Mouse (Mus musculus) left cerebral cortex, postnatal 4 days (tissue): Measurements from ENCODE around the gene Bcar1. TPM values are rescaled to one million over a fixed set of nuclear protein-coding genes. Genes with fewer than 3 reads are reported as not detected.
A peak's percentile ranks its signal among the peaks of the same experiment; 100 is the strongest.

ENCODE experiments used
- DNase-seq: peaks from one replicate; pipeline ENCODE4 v3.0.0-alpha.2; 2022
- intact Hi-C: fragments of 180-260 bp; cut with DNase I; formaldehyde crosslinking; loops from one replicate; pipeline ENCODE4 v1.15.1; 2025
- total RNA-seq, 2 experiments: library from RNA; stranded (reverse); gene quantifications; 2 replicates each; pipeline ENCODE4 v1.2.3; 2021

Bcar1 gene
- total RNA-seq, 2 experiments from 2014 or later = 58.2 to 59.7 TPM

- intact Hi-C loops = loop anchor here (10.0 kb wide), 1 partner anchor 97 kb away; no protein-coding TSS in a partner anchor
- peak; percentile 70 for DNase-seq
Observed at GRCm38 (mm10) chr8:111717866-111718265, 25.7 kb downstream of the Bcar1 start.

- intact Hi-C loops = loop anchor here (10.0 kb wide), 1 partner anchor 97 kb away; no protein-coding TSS in a partner anchor
Observed at GRCm38 (mm10) chr8:111717488-111717792, 26.2 kb downstream of the Bcar1 start.

DNA sequence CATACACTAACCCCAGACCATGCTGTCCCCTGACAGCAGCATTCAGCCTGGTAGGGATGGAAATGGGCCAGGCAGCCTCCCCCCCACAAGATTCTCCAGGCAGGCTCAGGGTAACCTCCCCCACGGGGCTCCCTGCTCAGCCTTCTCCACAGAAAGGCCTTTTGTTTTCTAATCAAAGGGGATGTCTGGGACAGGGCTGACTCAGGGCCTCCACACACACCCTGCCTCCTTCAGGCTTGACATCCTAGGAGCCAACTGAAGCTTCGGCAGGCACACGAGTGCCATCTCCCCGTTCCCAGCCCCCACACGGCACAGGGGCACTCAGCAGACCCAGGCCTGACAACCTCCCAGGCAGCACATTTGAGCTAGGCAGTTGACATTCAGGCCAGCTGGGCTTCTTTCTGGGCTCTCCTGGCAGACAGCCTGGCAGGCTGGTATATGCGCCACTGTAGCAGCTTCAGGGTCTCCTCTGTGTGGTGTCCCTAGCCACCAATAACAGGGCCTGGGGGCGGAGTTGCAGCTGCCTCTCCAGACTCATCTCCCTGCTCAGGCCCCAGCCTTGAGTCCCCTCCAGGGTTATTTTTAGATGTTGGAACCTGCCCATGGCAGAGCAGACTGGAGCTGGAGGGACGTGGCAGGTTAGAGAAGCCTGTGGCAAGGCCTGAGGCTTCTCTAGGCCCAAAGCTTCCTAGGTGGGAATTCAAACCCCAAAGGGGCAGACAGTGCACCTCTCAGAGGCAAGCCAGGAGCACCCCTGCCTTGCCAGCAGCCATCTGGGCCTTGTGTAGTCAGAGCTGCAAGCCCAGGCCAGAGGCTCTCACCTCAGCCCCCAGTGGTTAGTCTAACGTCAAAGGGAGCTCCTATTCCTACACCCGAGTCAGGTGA, 26.8 kb downstream of the Bcar1 start:
- peak; percentile 97 for DNase-seq
- intact Hi-C loops = loop anchor here (10.0 kb wide), 1 partner anchor 98 kb away; no protein-coding TSS in a partner anchor

More at GRCm38 (mm10) chr8:111717488-111717792, 26.2 kb downstream of the Bcar1 start:
- DNase-seq = no peak

DNA sequence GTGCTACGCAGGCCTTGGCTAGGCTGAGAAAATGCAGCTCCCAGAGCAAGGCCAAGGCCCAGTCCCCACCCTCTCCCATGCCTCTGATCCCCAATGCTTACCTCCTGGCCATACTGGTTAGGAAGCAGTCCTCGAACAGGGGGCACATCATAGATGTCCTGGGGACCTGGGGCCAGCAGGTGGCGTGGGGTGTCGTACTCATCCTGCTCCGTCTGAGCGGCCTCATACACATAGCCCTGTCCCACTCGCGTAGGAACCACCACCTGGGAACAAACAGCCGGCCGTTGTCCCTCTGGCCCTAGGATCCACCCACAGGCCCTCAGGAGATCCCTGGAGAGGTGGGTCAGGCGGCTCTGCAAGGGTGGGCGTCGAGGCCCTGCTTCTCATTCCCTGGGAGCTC, 28.1 kb downstream of the Bcar1 start:
- DNase-seq = no peak
- intact Hi-C loops = loop anchor here (10.0 kb wide), 1 partner anchor 99 kb away; no protein-coding TSS in a partner anchor

- no peak for DNase-seq
- intact Hi-C loops = loop anchor here (10.0 kb wide), 1 partner anchor 101 kb away; no protein-coding TSS in a partner anchor
Observed at GRCm38 (mm10) chr8:111714295-111714694, 29.3 kb downstream of the Bcar1 start.

DNA sequence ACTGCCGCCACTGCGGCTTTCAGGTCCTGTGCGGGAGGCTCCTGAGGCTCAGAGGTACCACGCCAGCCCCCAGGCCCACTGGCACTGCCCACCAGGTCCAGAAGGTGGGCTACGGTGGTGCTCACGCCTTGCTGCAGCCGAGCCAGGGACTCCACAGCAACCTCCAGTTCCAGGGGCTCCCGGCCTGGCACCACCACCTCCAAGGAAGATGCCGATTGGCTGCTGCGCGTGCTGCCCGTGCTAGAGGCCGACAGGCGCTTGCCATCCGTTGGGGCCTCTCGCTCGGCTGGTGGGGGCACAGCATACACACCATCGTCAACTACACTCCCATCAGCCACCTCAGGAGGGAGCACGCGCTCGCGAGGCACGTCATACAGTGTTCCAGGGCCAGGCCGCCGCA, 29.8 kb downstream of the Bcar1 start:
- no peak for DNase-seq
- intact Hi-C loops = loop anchor here (10.0 kb wide), 1 partner anchor 101 kb away; no protein-coding TSS in a partner anchor

DNA sequence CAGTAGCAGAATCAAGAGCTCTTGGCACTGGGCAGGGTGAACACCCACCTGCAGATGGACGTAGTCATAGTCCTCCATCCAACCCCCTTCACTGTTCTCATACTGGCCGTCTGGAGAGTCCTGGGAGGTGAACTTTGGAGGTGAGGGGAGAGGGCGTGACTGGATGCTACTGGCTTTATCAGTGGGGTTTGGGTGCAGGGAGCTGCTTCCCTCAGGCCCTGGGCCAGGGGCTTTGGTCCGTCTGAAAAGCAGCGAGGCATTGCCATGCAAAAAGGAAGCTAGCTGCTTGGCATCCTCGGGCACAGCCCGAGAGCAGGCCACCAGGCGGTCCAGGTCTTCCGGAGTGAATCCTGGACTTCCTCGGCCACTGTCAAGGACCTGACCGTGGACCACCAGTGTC, 30.3 kb downstream of the Bcar1 start:
- DNase-seq = no peak
- intact Hi-C loops = loop anchor here (10.0 kb wide), 1 partner anchor 102 kb away; no protein-coding TSS in a partner anchor

- intact Hi-C loops = loop anchor here (10.0 kb wide), 1 partner anchor 102 kb away; no protein-coding TSS in a partner anchor
- DNase-seq = peak; percentile 84
Observed at GRCm38 (mm10) chr8:111712588-111712987, 31.0 kb downstream of the Bcar1 start.

DNA sequence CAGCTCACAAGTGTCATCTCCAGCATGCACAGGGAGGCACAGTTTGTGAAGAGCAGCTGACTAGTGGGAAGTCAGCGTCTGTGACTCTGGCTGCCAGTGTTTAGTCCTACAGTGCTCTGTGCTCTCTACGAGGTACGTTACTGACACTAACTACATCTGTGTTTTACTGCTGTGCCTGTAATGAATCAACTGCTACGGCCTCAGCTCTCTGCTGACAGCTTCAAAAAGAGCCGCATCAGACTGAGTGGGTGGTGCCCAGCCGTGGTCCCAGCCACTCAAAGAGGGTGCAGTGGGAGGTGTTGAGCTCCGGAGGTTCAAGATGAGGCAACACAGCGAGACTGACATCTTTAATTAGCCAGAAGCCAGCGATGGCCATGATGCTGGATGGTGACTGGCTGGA, 31.5 kb downstream of the Bcar1 start:
- intact Hi-C loops = loop anchor here (10.0 kb wide), 1 partner anchor 103 kb away; no protein-coding TSS in a partner anchor
- no peak for DNase-seq

- intact Hi-C loops = loop anchor here (10.0 kb wide), 1 partner anchor 104 kb away; no protein-coding TSS in a partner anchor
- no peak for DNase-seq
Observed at GRCm38 (mm10) chr8:111710777-111711485, 32.7 kb downstream of the Bcar1 start.

- intact Hi-C loops = no loop called here
- no peak for DNase-seq
Observed at GRCm38 (mm10) chr8:111709223-111709622, 34.4 kb downstream of the Bcar1 start.

- intact Hi-C loops = no loop called here
- no peak for DNase-seq
Observed at GRCm38 (mm10) chr8:111708265-111708664, 35.3 kb downstream of the Bcar1 start.

- intact Hi-C loops = no loop called here
Observed at GRCm38 (mm10) chr8:111705699-111706098, 37.9 kb downstream of the Bcar1 start.

GRCm38 (mm10) chr8:111705222-111705621, 38.4 kb downstream of the Bcar1 start:
- intact Hi-C loops = no loop called here
- no peak for DNase-seq

More at GRCm38 (mm10) chr8:111705699-111706098, 37.9 kb downstream of the Bcar1 start:
- DNase-seq = no peak

- intact Hi-C loops = no loop called here
- DNase-seq = no peak
Observed at GRCm38 (mm10) chr8:111704585-111704984, 39.0 kb downstream of the Bcar1 start.

- intact Hi-C loops = no loop called here
Observed at GRCm38 (mm10) chr8:111701380-111701779, 42.2 kb downstream of the Bcar1 start.

DNA sequence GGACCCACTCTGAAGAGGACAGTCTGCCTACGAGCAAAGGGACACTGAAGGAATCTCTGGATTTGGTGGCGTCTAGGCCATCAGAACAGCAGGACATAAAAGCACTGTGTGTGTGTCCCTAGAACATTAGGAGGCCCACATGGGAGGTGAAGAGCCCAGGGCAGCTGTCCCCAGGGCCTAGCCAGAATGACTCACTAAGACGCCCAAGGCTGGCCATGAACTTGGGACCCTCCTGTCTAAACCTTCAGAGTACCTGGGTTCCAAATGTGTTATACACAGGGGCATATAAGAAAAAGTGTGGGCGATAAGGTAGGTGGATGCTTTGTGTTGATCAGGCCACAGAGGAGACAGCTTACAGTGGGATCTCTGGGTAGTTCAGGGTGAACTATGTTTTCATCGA, 42.9 kb downstream of the Bcar1 start:
- DNase-seq = no peak
- intact Hi-C loops = no loop called here

More at GRCm38 (mm10) chr8:111701380-111701779, 42.2 kb downstream of the Bcar1 start:
- DNase-seq = no peak

DNA sequence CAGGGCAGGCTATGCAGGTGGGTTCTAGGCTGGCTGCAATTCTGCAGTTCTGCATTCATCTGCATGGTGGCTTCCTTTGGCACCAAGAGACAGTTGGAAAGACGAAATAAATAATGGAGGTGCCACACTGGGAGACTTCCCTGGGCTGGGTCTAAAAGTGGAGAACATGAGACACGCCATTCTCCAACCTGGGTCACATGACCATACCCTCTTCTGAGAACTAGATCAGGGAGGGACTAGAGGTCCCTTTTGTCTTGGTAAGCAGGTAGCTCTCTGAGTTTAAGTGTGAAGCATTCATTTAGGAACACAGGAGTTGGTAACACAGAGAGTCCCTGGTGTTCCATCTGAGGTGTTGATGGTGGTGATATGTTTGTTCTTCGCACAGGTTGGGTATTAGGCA, 43.4 kb downstream of the Bcar1 start:
- no peak for DNase-seq
- intact Hi-C loops = no loop called here

DNA sequence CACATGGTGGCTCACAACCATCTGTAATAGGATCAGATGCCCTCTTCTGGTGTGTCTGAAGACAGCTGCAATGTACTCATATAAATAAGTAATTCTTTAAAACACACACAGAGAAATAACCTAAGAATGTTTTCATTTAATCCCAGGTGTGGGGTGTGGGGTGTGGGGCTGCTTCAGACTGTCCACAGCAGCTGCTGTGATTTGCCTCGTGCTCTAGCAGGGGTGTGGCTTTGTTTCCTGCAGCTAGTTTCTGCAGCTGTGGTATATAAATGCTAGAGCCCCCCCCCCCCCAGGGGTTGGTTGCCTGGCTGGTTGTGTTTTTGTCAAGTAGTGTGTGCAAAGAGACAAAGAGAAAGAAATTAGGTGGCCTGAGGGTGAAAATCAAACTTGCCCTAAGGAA, 44.6 kb downstream of the Bcar1 start:
- intact Hi-C loops = no loop called here
- DNase-seq = no peak

GRCm38 (mm10) chr8:111697655-111698054, 46.0 kb downstream of the Bcar1 start:
- intact Hi-C loops = no loop called here
- DNase-seq = no peak

DNA sequence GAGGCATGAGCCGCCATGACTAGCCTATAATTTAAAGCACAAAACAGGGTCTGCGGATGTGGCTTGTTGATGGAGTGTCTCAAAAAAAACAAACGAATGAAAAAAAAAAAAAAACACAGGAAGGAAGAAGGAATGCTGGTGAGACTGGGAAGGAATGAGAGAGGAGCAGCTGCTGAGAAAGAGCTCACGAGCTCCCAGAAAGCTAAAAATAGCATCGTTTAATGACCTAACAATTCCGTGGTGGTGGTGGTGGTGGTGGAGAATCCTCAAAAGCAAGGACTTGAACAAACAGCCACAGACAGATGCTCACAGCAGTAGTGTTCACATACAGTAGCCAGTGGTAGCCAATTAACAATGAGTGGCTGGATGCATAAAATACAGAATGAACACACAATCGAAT, 48.2 kb downstream of the Bcar1 start:
- DNase-seq = no peak
- intact Hi-C loops = no loop called here
